Mouse (Mus musculus): ENCODE measurements around the gene Spsb1. TPM values are rescaled to one million over a fixed set of nuclear protein-coding genes. Genes with fewer than 3 reads are reported as not detected.

Spsb1 gene
- total and polyA plus RNA-seq, 3 experiments, result 0.04 to 0.19 (median 0.07) TPM

GRCm38 (mm10) chr4:149876761-149877160, 78.1 kb downstream of the Spsb1 start:
- TF ChIP-seq ETS1 (conservative IDR thresholded peaks at IDR 0.05; ENCODE audit: low read depth, low read length) (no peak), CTCF (conservative IDR thresholded peaks at IDR 0.05 in 1 of 2, IDR thresholded peaks at IDR 0.05 in 1 of 2; ENCODE audit: low read depth in 2 of 2, low read length in 2 of 2) (no peak), ZC3H11A (IDR thresholded peaks at IDR 0.05; ENCODE audit: low read depth, low read length) (no peak), SIN3A (IDR thresholded peaks at IDR 0.05; ENCODE audit: low read length) (no peak), MYC (IDR thresholded peaks at IDR 0.05; ENCODE audit: low read depth, low read length) (no peak)
- no peaks in the 10 kb centered on the region for H3K36me3 ChIP-seq (replicated peaks in 1 of 2; ENCODE audit: control insufficient read depth in 1 of 2, insufficient read depth in 1 of 2, low read length in 1 of 2)
- in situ Hi-C loops (cut with MboI; ENCODE audit: low pct_ligation_motif_present, low pct_unique_long_range_greater_than_20kb, low sequenced_read_pairs) (loop anchor here (10.0 kb wide), 1 partner anchor 68 kb away; no protein-coding TSS in a partner anchor), dilution Hi-C loops (cut with MboI; ENCODE audit: extremely low pct_ligation_motif_present, extremely low pct_unique_long_range_greater_than_20kb, low sequenced_read_pairs) (no loop called here)
- DNase-seq (ENCODE audit: extremely low read depth), result no peak
- peaks cover 62% of the 10 kb centered on the region for H3K27me3 ChIP-seq (replicated peaks)
- no peaks in the 10 kb centered on the region for H3K9me3 ChIP-seq (replicated peaks; ENCODE audit: low read length)
- no peaks in the 10 kb centered on the region for H3K79me2 ChIP-seq (replicated peaks; ENCODE audit: control insufficient read depth, extremely low read depth, insufficient read depth, poor library complexity, severe bottlenecking)
- no peak overlapping the region for H3K27ac ChIP-seq (ENCODE audit: insufficient read depth, low read depth)
- H3K4me2 ChIP-seq (ENCODE audit: insufficient read depth, low read depth, poor library complexity, severe bottlenecking), result no peak overlapping the region
- no peak overlapping the region for H3K9ac ChIP-seq (ENCODE audit: insufficient read depth, low read depth)
- H3K4me3 ChIP-seq (replicated peaks in 1 of 3; ENCODE audit: low read depth in 2 of 3, low read length in 2 of 3, poor library complexity in 1 of 3), result no peak overlapping the region
- H3K4me1 ChIP-seq (ENCODE audit: control insufficient read depth in 1 of 2, insufficient read depth in 2 of 2), result peaks cover 0 to 3% of the 10 kb centered on the region in 2 experiments; a peak in 1 of 4 replicates

DNA sequence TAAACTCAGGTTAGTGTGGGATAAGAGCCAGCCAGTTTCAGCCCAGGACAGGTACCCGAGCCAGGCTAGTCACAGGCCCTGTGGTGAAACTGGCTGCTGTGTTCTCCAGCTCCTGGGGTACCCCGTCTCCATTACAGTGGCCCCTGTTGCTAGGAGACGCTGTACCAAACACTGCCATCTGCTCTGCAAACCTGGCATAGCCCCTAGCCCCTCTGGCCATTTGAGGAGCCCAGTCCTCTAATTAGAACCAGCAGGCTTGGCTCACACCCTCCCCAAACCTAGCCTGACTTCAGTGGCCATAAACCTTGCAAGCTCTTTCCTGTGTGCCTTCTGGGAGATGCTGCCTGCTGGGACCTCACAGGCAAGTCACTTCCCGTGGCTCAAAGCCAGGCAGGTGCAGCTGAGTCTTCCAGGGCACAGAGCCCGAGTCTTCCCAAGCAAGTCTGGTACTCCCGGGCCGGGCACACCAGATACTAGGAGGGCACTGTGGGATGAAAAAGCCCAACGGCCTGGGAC, 78.8 kb downstream of the Spsb1 start:
- Histone ChIP-seq H3K9ac (ENCODE audit: insufficient read depth, low read depth) (no peak overlapping the region), H3K4me2 (ENCODE audit: insufficient read depth, low read depth, poor library complexity, severe bottlenecking) (no peak overlapping the region), H3K27ac (ENCODE audit: insufficient read depth, low read depth) (no peak overlapping the region), H3K9me3 (replicated peaks; ENCODE audit: low read length) (no peaks in the 10 kb centered on the region), H3K36me3 (replicated peaks in 1 of 2; ENCODE audit: control insufficient read depth in 1 of 2, insufficient read depth in 1 of 2, low read length in 1 of 2) (no peaks in the 10 kb centered on the region), H3K27me3 (replicated peaks) (peaks cover 68% of the 10 kb centered on the region), H3K79me2 (replicated peaks; ENCODE audit: control insufficient read depth, extremely low read depth, insufficient read depth, poor library complexity, severe bottlenecking) (no peaks in the 10 kb centered on the region), H3K4me1 (ENCODE audit: control insufficient read depth in 1 of 2, insufficient read depth in 2 of 2) (no peaks in the 10 kb centered on the region), H3K4me3 (replicated peaks in 1 of 3; ENCODE audit: low read depth in 2 of 3, low read length in 2 of 3, poor library complexity in 1 of 3) (no peak overlapping the region)
- dilution Hi-C loops (cut with MboI; ENCODE audit: extremely low pct_ligation_motif_present, extremely low pct_unique_long_range_greater_than_20kb, low sequenced_read_pairs), result no loop called here
- TF ChIP-seq CHD2 (IDR thresholded peaks at IDR 0.05; ENCODE audit: low read length) (no peak), POLR2A (IDR thresholded peaks at IDR 0.05; ENCODE audit: low read depth, low read length) (no peak), KAT2A (IDR thresholded peaks at IDR 0.05; ENCODE audit: insufficient replicate concordance, low read length) (no peak), JUND (conservative IDR thresholded peaks at IDR 0.05; ENCODE audit: low read depth, low read length) (no peak), HCFC1 (IDR thresholded peaks at IDR 0.05; ENCODE audit: low read depth, low read length) (no peak), CHD1 (IDR thresholded peaks at IDR 0.05; ENCODE audit: low read depth, low read length) (no peak), MXI1 (IDR thresholded peaks at IDR 0.05; ENCODE audit: low read depth, low read length) (no peak), NRF1 (IDR thresholded peaks at IDR 0.05; ENCODE audit: low read depth, low read length) (no peak), NELFE (IDR thresholded peaks at IDR 0.05; ENCODE audit: low read depth, low read length) (no peak), ZKSCAN1 (IDR thresholded peaks at IDR 0.05; ENCODE audit: borderline replicate concordance, low read depth, low read length) (no peak)
- in situ Hi-C loops (cut with MboI; ENCODE audit: low pct_ligation_motif_present, low pct_unique_long_range_greater_than_20kb, low sequenced_read_pairs), result loop anchor here (10.0 kb wide), 1 partner anchor 69 kb away; no protein-coding TSS in a partner anchor
- DNase-seq (ENCODE audit: extremely low read depth), result no peak
